Mouse (Mus musculus) liver, embryonic 11.5 days (tissue): ENCODE results near the gene Fam83e. TPM values are rescaled to one million over a fixed set of nuclear protein-coding genes. Genes with fewer than 3 reads are reported as not detected.

Experiments
- ATAC-seq: fragments of 200-750 bp; cut with Nextera tagmentation; replicated peaks from 2 replicates; pipeline ENCODE4 v1.8.0; 2017; ENCODE audit warnings: moderate number of reproducible peaks, mild to moderate bottlenecking, moderate TSS enrichment, moderate library complexity; ENCODE audit not compliant: low FRiP score
- DNase-seq: peaks from one replicate; pipeline ENCODE4 v3.0.0-alpha.2; 2017; ENCODE audit warnings: low spot score
- H3K27ac ChIP-seq: fragments of 300-500 bp; sonication (generic); 2 replicates; pipeline ENCODE4 v1.5.1; 2014; ENCODE audit warnings: mild to moderate bottlenecking, low read depth, low read length, control low read depth
- H3K27me3 ChIP-seq: fragments of 300-500 bp; sonication (generic); replicated peaks from 2 replicates; pipeline ENCODE4 v1.6.1; 2014; ENCODE audit warnings: low read length, mixed read lengths; ENCODE audit not compliant: control insufficient read depth, insufficient read depth
- H3K36me3 ChIP-seq: fragments of 300-500 bp; sonication (generic); 2 replicates; pipeline ENCODE4 v1.6.1; 2014; ENCODE audit warnings: mild to moderate bottlenecking, low read length, moderate library complexity, mixed read lengths; ENCODE audit not compliant: control insufficient read depth, insufficient read depth
- H3K4me1 ChIP-seq: fragments of 300-500 bp; sonication (generic); replicated peaks from 2 replicates; pipeline ENCODE4 v1.6.1; 2014; ENCODE audit warnings: low read length, mixed read lengths; ENCODE audit not compliant: control insufficient read depth, insufficient read depth
- H3K4me2 ChIP-seq: fragments of 300-500 bp; sonication (generic); 2 replicates; pipeline ENCODE4 v1.6.1; 2014; ENCODE audit warnings: mild to moderate bottlenecking, control low read depth, moderate library complexity
- H3K4me3 ChIP-seq: fragments of 300-500 bp; sonication (generic); 2 replicates; pipeline ENCODE4 v1.5.1; 2014; ENCODE audit warnings: low read depth, low read length, control low read depth
- H3K9ac ChIP-seq: fragments of 300-500 bp; sonication (generic); 2 replicates; pipeline ENCODE4 v1.6.1; 2014; ENCODE audit warnings: low read depth, low read length, control low read depth
- H3K9me3 ChIP-seq: fragments of 300-500 bp; sonication (generic); 2 replicates; pipeline ENCODE4 v1.6.1; 2016; ENCODE audit warnings: low read length, inconsistent platforms, mixed read lengths; ENCODE audit not compliant: control insufficient read depth
- WGBS: fragments of 180-500 bp; shearing (Covaris S2); extraction: QIAGEN DNeasy Blood & Tissue Kit; methylation state at CpG from one replicate; pipeline ENCODE4 v1.1.7; 2014; 5-methylcytosine and 5-hydroxymethylcytosine counted together
- polyA plus RNA-seq: library from polyadenylated mRNA; unstranded; fragments of >200 nt; fragmentation: Nextera tagmentation; extraction: Ambion mirVana; gene quantifications from 2 replicates; pipeline ENCODE4 v1.2.1, GENCODE M21; 2014

Gene Fam83e
- polyA plus RNA-seq, 1 experiment from 2014 or later: 1.1 TPM

- Histone ChIP-seq H3K4me2 (peak overlapping the region; percentile 95), H3K4me3 (peak overlapping the region; percentile 71), H3K9ac (peak overlapping the region; percentile 95), H3K27me3 (no peaks in the 10 kb centered on the region), H3K9me3 (no peaks in the 10 kb centered on the region), H3K4me1 (peaks cover 40% of the 10 kb centered on the region), H3K27ac (peak overlapping the region; percentile 86), H3K36me3 (peaks cover 40% of the 10 kb centered on the region)
- DNase-seq (no peak), ATAC-seq (peak; percentile 37; the same call in 1 of the 2 replicates)
- 6% methylated on average over 31 of the region's 31 CpGs for WGBS
Observed at GRCm38 (mm10) chr7:45716952-45717917, 3.8 kb upstream of the Fam83e start.

GRCm38 (mm10) chr7:45717918-45718297 lies 3.1 kb upstream of the Fam83e start, which contains the start of gene Sphk2:
Gene Sphk2 (minus strand): TSS chr7:45718002.
- peak within 1 kb of the TSS; percentile 86 for H3K27ac ChIP-seq
- peak within 1 kb of the TSS; percentile 71 for H3K4me3 ChIP-seq
- H3K4me1 ChIP-seq: peaks cover 40% of the 10 kb centered on the region
- H3K9me3 ChIP-seq: no peaks in the 10 kb centered on the region
- peak within 1 kb of the TSS; percentile 95 for H3K9ac ChIP-seq
- peak; percentile 69 for ATAC-seq
- peak; percentile 98 for DNase-seq
- under 1% methylated on average over 41 of the region's 41 CpGs for WGBS
- no peaks in the 10 kb centered on the region for H3K27me3 ChIP-seq
- peaks cover 38% of the 10 kb centered on the region for H3K36me3 ChIP-seq
- H3K4me2 ChIP-seq: peak within 1 kb of the TSS; percentile 95

GRCm38 (mm10) chr7:45718331-45718730 lies 2.7 kb upstream of the Fam83e start:
- H3K4me3 ChIP-seq: peak overlapping the region; percentile 71
- no peaks in the 10 kb centered on the region for H3K27me3 ChIP-seq
- peaks cover 33% of the 10 kb centered on the region for H3K36me3 ChIP-seq
- peak overlapping the region; percentile 86 for H3K4me2 ChIP-seq
- peaks cover 40% of the 10 kb centered on the region for H3K4me1 ChIP-seq
- under 1% methylated on average over 20 of the region's 20 CpGs for WGBS
- DNase-seq (no peak), ATAC-seq (no peak)
- H3K9ac ChIP-seq: peak overlapping the region; percentile 95
- H3K9me3 ChIP-seq: no peaks in the 10 kb centered on the region
- H3K27ac ChIP-seq: peak overlapping the region; percentile 75

- Histone ChIP-seq H3K27ac (peak overlapping the region; percentile 75), H3K27me3 (no peaks in the 10 kb centered on the region), H3K9ac (peak overlapping the region; percentile 95), H3K4me3 (peak overlapping the region; percentile 71), H3K4me1 (peaks cover 37% of the 10 kb centered on the region), H3K36me3 (peaks cover 39% of the 10 kb centered on the region), H3K4me2 (peak overlapping the region; percentile 86), H3K9me3 (no peaks in the 10 kb centered on the region)
- ATAC-seq (no peak), DNase-seq (no peak)
- WGBS: 63% methylated on average over 10 of the region's 10 CpGs
Observed at GRCm38 (mm10) chr7:45719180-45719579, 1.8 kb upstream of the Fam83e start.

- Histone ChIP-seq H3K27ac (no peak overlapping the region; the same call in 1 of the 2 replicates), H3K36me3 (peaks cover 46% of the 10 kb centered on the region), H3K9ac (peak overlapping the region; percentile 95)
Observed at GRCm38 (mm10) chr7:45719738-45720412, 1.1 kb upstream of the Fam83e start.

GRCm38 (mm10) chr7:45721234-45721571 lies 191 bp downstream of the Fam83e start:
- DNase-seq: no peak
- 78% methylated on average over 7 of the region's 7 CpGs for WGBS
- no peak for ATAC-seq

More at GRCm38 (mm10) chr7:45719738-45720412, 1.1 kb upstream of the Fam83e start:
- no peaks in the 10 kb centered on the region for H3K27me3 ChIP-seq
- ATAC-seq: no peak
- no peaks in the 10 kb centered on the region for H3K9me3 ChIP-seq
- peaks cover 32% of the 10 kb centered on the region for H3K4me1 ChIP-seq
- H3K4me2 ChIP-seq: peak overlapping the region; percentile 86
- WGBS: 89% methylated on average over 15 of the region's 16 CpGs
- H3K4me3 ChIP-seq: peak overlapping the region; percentile 71
- DNase-seq: no peak

DNA sequence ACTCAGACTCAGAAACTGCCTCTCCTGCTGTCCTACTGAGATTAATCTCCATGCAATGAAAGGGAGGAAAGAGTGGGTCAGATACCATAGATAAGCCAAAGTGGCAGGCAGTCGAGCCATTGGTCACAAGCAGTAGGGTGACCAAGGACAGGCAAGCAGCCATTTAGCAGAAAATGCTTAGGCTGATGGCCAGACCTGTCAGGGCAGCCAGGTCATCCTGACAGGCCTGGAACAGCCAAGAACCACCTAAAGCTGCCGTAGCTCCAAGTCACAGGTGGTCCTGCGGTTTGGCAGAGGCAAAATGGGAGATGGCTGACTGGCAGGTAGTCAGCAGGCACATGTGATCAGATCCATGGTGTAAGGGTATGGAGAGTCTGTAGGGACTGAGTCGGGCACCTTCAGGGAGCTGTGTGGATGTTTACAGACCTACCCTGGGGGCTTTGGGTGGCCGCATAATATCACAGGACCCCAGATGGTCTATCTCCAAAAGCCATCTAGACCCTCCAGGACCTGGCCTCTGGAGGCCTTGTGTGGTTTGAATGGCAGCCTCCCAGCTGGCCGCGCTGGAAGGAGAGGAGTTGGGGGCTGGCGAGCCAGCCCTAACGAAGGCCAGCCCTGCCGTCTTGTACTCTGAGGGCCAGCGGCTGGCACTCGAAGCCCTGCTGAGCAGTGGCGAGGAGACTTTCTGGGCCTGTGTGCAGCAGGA lies 783 bp downstream of the Fam83e start:
- Histone ChIP-seq H3K9ac (no peak overlapping the region), H3K4me3 (no peak overlapping the region), H3K36me3 (peaks cover 60% of the 10 kb centered on the region)

More at GRCm38 (mm10) chr7:45721234-45721571, 191 bp downstream of the Fam83e start:
- Histone ChIP-seq H3K27me3 (no peaks in the 10 kb centered on the region), H3K4me3 (no peak overlapping the region), H3K27ac (no peak overlapping the region), H3K36me3 (peaks cover 56% of the 10 kb centered on the region), H3K9me3 (no peaks in the 10 kb centered on the region), H3K9ac (no peak overlapping the region), H3K4me1 (peaks cover 23% of the 10 kb centered on the region), H3K4me2 (0 out of 2 replicates have a peak overlapping the region, but pooled peaks have one; percentile 4)

DNA sequence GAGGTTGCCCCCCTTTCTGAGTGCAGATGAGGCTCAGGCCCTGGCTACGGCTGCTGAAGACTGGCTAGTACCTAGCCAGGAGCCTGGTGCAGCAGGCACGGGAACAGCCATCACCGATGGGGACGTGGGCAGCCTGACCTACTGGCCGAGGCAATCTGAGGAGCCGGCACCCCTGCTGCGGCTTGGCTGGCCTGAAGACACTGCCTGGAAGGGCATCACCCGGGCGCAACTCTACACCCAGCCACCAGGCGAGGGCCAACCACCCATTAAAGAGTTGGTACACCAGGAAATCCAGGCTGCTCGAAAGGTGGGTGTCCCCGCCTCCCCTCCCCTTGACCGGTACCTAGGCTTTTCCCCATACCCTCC lies 1.3 kb downstream of the Fam83e start:
- no peak overlapping the region for H3K4me3 ChIP-seq
- H3K9ac ChIP-seq: no peak overlapping the region
- H3K36me3 ChIP-seq: peaks cover 63% of the 10 kb centered on the region
- DNase-seq: no peak
- H3K4me1 ChIP-seq: peaks cover 14% of the 10 kb centered on the region
- H3K27ac ChIP-seq: 0 out of 2 replicates have a peak overlapping the region, but pooled peaks have one; percentile 8
- no peaks in the 10 kb centered on the region for H3K9me3 ChIP-seq
- H3K27me3 ChIP-seq: no peaks in the 10 kb centered on the region
- 84% methylated on average over 13 of the region's 13 CpGs for WGBS
- no peak for ATAC-seq
- no peak overlapping the region for H3K4me2 ChIP-seq

More for the DNA sequence above, 783 bp downstream of the Fam83e start:
- peaks cover 17% of the 10 kb centered on the region for H3K4me1 ChIP-seq
- peak overlapping the region; percentile 8; the same call in 1 of the 2 replicates for H3K27ac ChIP-seq
- WGBS: 66% methylated on average over 13 of the region's 13 CpGs
- DNase-seq (no peak), ATAC-seq (no peak)
- no peak overlapping the region for H3K4me2 ChIP-seq
- H3K9me3 ChIP-seq: no peaks in the 10 kb centered on the region
- no peaks in the 10 kb centered on the region for H3K27me3 ChIP-seq
